Comparison of ENCODE assay signal across 8 mouse cellular contexts in genomic region chr8:86884489-86885463, GRCm38 (mm10). TPM values are rescaled to one million over a fixed set of nuclear protein-coding genes. Genes with fewer than 3 reads are reported as not detected.
A peak's percentile ranks its signal among the peaks of the same experiment; 100 is the strongest.
DNase-seq lines count a peak whose midpoint lies in the region; ATAC-seq and TF ChIP-seq lines count a peak whose summit lies in the region.

Gene N4bp1, minus strand, starts transcription at chr8:86885258.

- under 1% methylated on average over 103 of the region's 119 CpGs for WGBS in embryonic facial prominence, embryonic 12.5 days
- WGBS in limb, embryonic 11.5 days, result under 1% methylated on average over 98 of the region's 119 CpGs
- under 1% methylated on average over 119 of the region's 119 CpGs for WGBS in midbrain, embryonic 13.5 days
- WGBS in small intestine, adult 2 months, result under 1% methylated on average over 119 of the region's 119 CpGs

- H3K4me2 ChIP-seq in embryonic facial prominence, embryonic 12.5 days (replicated peaks), result peak within 1 kb of the TSS; percentile 74
- peak within 1 kb of the TSS; percentile 86 for H3K4me2 ChIP-seq in limb, embryonic 11.5 days (ENCODE audit: low read depth, severe bottlenecking)
- H3K4me2 ChIP-seq in midbrain, embryonic 13.5 days (replicated peaks), result peak within 1 kb of the TSS; percentile 92

- H3K27me3 ChIP-seq in embryonic facial prominence, embryonic 12.5 days, result 0 out of 2 replicates have a peak, but pooled peaks cover 3% of the 10 kb centered on the region
- no peaks in the 10 kb centered on the region for H3K27me3 ChIP-seq in limb, embryonic 11.5 days (ENCODE audit: control insufficient read depth, insufficient read depth, low read length)
- no peaks in the 10 kb centered on the region; the same call in 1 of the 2 replicates for H3K27me3 ChIP-seq in midbrain, embryonic 13.5 days
- no peaks in the 10 kb centered on the region for H3K27me3 ChIP-seq in small intestine, adult 2 months (ENCODE audit: control insufficient read depth, insufficient read depth, low read length)

- peak within 1 kb of the TSS; percentile 67 for H3K4me3 ChIP-seq in embryonic facial prominence, embryonic 12.5 days
- H3K4me3 ChIP-seq in limb, embryonic 11.5 days (ENCODE audit: low read depth, low read length), result peak within 1 kb of the TSS; percentile 95
- H3K4me3 ChIP-seq in midbrain, embryonic 13.5 days (replicated peaks), result peak within 1 kb of the TSS; percentile 95
- H3K4me3 ChIP-seq in small intestine, adult 2 months (ENCODE audit: low read depth, low read length), result peak within 1 kb of the TSS; percentile 99

- H3K4me1 ChIP-seq in embryonic facial prominence, embryonic 12.5 days, result peaks cover 27% of the 10 kb centered on the region
- peaks cover 14% of the 10 kb centered on the region for H3K4me1 ChIP-seq in limb, embryonic 11.5 days (ENCODE audit: control insufficient read depth, insufficient read depth, low read length)
- H3K4me1 ChIP-seq in midbrain, embryonic 13.5 days (replicated peaks), result peaks cover 31% of the 10 kb centered on the region
- H3K4me1 ChIP-seq in small intestine, adult 2 months (ENCODE audit: control insufficient read depth, insufficient read depth, insufficient read length, low read length), result peaks cover 28% of the 10 kb centered on the region

- peak; percentile 92 for ATAC-seq in embryonic facial prominence, embryonic 12.5 days (ENCODE audit: insufficient number of reproducible peaks, insufficient read depth, low FRiP score, low TSS enrichment)
- ATAC-seq in limb, embryonic 11.5 days (ENCODE audit: insufficient number of reproducible peaks, low FRiP score, low TSS enrichment, low read depth), result peak; percentile 89
- peak; percentile 97 for ATAC-seq in midbrain, embryonic 13.5 days

- TF ChIP-seq CTCF in small intestine, adult 2 months (IDR thresholded peaks at IDR 0.05; ENCODE audit: extremely low read depth, insufficient read length, insufficient replicate concordance, low read depth, low read length), result no peak

- peak; percentile 96 for DNase-seq in 3T3-L1 (ENCODE audit: low read depth, low spot score)
- peak; percentile 97 for DNase-seq in adrenal gland, postnatal 36 days
- peak; percentile 92 to 96 for DNase-seq in heart, adult 18-20 months
- DNase-seq in kidney, adult 18-20 months, result peak; percentile 92
- DNase-seq in limb, embryonic 11.5 days (ENCODE audit: low spot score), result peak; percentile 94

- H3K9ac ChIP-seq in embryonic facial prominence, embryonic 12.5 days, result peak within 1 kb of the TSS; percentile 92
- peak within 1 kb of the TSS; percentile 93 for H3K9ac ChIP-seq in limb, embryonic 11.5 days (ENCODE audit: low read length)
- H3K9ac ChIP-seq in midbrain, embryonic 13.5 days (replicated peaks), result peak within 1 kb of the TSS; percentile 92

- TF ChIP-seq POLR2A in small intestine, adult 2 months (IDR thresholded peaks at IDR 0.05; ENCODE audit: low read depth, low read length), result no peak; the same call in 1 of the 2 replicates

- no peaks in the 10 kb centered on the region for H3K9me3 ChIP-seq in embryonic facial prominence, embryonic 12.5 days
- no peaks in the 10 kb centered on the region for H3K9me3 ChIP-seq in limb, embryonic 11.5 days (ENCODE audit: control insufficient read depth, low read length)
- H3K9me3 ChIP-seq in midbrain, embryonic 13.5 days, result no peaks in the 10 kb centered on the region

- peaks cover 3% of the 10 kb centered on the region; the same call in 1 of the 2 replicates for H3K36me3 ChIP-seq in embryonic facial prominence, embryonic 12.5 days
- peaks cover 3% of the 10 kb centered on the region for H3K36me3 ChIP-seq in limb, embryonic 11.5 days (ENCODE audit: control insufficient read depth, insufficient read depth, low read length)
- H3K36me3 ChIP-seq in midbrain, embryonic 13.5 days, result 0 out of 2 replicates have a peak, but pooled peaks cover 4% of the 10 kb centered on the region
- peaks cover 3% of the 10 kb centered on the region for H3K36me3 ChIP-seq in small intestine, adult 2 months (ENCODE audit: control insufficient read depth, insufficient read depth, low read length)

- H3K27ac ChIP-seq in embryonic facial prominence, embryonic 12.5 days, result peak within 1 kb of the TSS; percentile 93
- peak within 1 kb of the TSS; percentile 83 for H3K27ac ChIP-seq in limb, embryonic 11.5 days (replicated peaks; ENCODE audit: low read depth, low read length)
- H3K27ac ChIP-seq in midbrain, embryonic 13.5 days, result peak within 1 kb of the TSS; percentile 96
- peak within 1 kb of the TSS; percentile 98 for H3K27ac ChIP-seq in small intestine, adult 2 months (ENCODE audit: insufficient read depth, low read depth, low read length)

RNA-seq across cellular contexts. Expression of gene N4bp1, which starts in this region (rescaled TPM):
- 10 to 100 TPM; 29.8 to 36.0 TPM for total RNA-seq in adrenal gland, postnatal 36 days (2021)
- polyA plus RNA-seq in embryonic facial prominence, embryonic 12.5 days (2016; fragmentation: Nextera tagmentation; extraction: Ambion mirVana), result 12.2 and 12.5 TPM in 2 replicates
- 10 to 100 TPM; 16.9 to 17.0 TPM for total RNA-seq in heart, adult 18-20 months (2021)
- 12.1 and 13.0 TPM in 2 replicates for polyA plus RNA-seq in limb, embryonic 11.5 days (2014; fragmentation: Nextera tagmentation; extraction: Ambion mirVana)
- 10.7 and 11.4 TPM in 2 replicates for polyA plus RNA-seq in midbrain, embryonic 13.5 days (2015; fragmentation: Nextera tagmentation; extraction: Ambion mirVana)
- 12.6 and 19.4 TPM in 2 replicates for polyA plus RNA-seq in small intestine, adult 2 months (2012; rRNA removed)

Comparison
In these comparisons a context has a peak if more than half of its experiments do, and no peak if none do; other contexts are left out.
1. Peak in every context shown above with its lines: DNase-seq, ATAC-seq, H3K4me3 ChIP-seq and H3K27ac ChIP-seq.